Mouse (Mus musculus) neutrophil, adult 5-6 weeks (primary cell): ENCODE measurements around the gene Vmn1r40. TPM values are rescaled to one million over a fixed set of nuclear protein-coding genes. Genes with fewer than 3 reads are reported as not detected.

Experiments
- ATAC-seq: fragments of 151-379, 151-347 bp; 2 replicates; pipeline ENCODE4 v1.8.0; 2017; ENCODE audit warnings: mild to moderate bottlenecking, moderate TSS enrichment; ENCODE audit not compliant: insufficient number of reproducible peaks, poor library complexity, low FRiP score, severe bottlenecking; ENCODE audit errors: extremely low read depth
- total RNA-seq: library from RNA; stranded (forward); fragments of 200-1000 nt; gene quantifications from 2 replicates; pipeline ENCODE4 v1.2.3, GENCODE M21; 2017

The Vmn1r40 gene
- total RNA-seq = not detected in 2 replicates

GRCm38 (mm10) chr6:89707240-89707639 is at the start of gene Vmn1r40:
Gene Vmn1r40 (plus strand): TSS chr6:89707540.
- ATAC-seq = no peak

- no peak for ATAC-seq
These were observed 49.0 kb upstream of the Vmn1r40 start for GRCm38 (mm10) chr6:89658342-89658741.

- no peak for ATAC-seq
These were observed 48.4 kb upstream of the Vmn1r40 start for GRCm38 (mm10) chr6:89658931-89659330.

GRCm38 (mm10) chr6:89659692-89660423 is 47.5 kb upstream of the Vmn1r40 start:
- ATAC-seq = no peak

- ATAC-seq = no peak
These were observed 46.9 kb upstream of the Vmn1r40 start for GRCm38 (mm10) chr6:89660490-89660889.

- no peak for ATAC-seq
These were observed 44.8 kb upstream of the Vmn1r40 start for GRCm38 (mm10) chr6:89662521-89662920.

- no peak for ATAC-seq
These were observed 42.2 kb upstream of the Vmn1r40 start for GRCm38 (mm10) chr6:89665155-89665554.

- no peak for ATAC-seq
These were observed 41.7 kb upstream of the Vmn1r40 start for GRCm38 (mm10) chr6:89665667-89666066.

- no peak for ATAC-seq
These were observed 40.4 kb upstream of the Vmn1r40 start for GRCm38 (mm10) chr6:89666976-89667375.

- no peak for ATAC-seq
These were observed 37.8 kb upstream of the Vmn1r40 start for GRCm38 (mm10) chr6:89669556-89669955.

- no peak for ATAC-seq
These were observed 35.9 kb upstream of the Vmn1r40 start for GRCm38 (mm10) chr6:89671431-89671830.

- ATAC-seq = no peak
These were observed 34.7 kb upstream of the Vmn1r40 start for GRCm38 (mm10) chr6:89672641-89673040.

GRCm38 (mm10) chr6:89673135-89673780 is 34.1 kb upstream of the Vmn1r40 start:
- 0 out of 2 replicates have a peak, but pooled peaks have one; percentile 17 for ATAC-seq

- no peak for ATAC-seq
These were observed 28.8 kb upstream of the Vmn1r40 start for GRCm38 (mm10) chr6:89678522-89678921.

GRCm38 (mm10) chr6:89679291-89679835 is 28.0 kb upstream of the Vmn1r40 start:
- peak; percentile 63 for ATAC-seq

GRCm38 (mm10) chr6:89680155-89680554 is 27.2 kb upstream of the Vmn1r40 start:
- peak; percentile 46; the same call in 1 of the 2 replicates for ATAC-seq

- no peak for ATAC-seq
These were observed 23.1 kb upstream of the Vmn1r40 start for GRCm38 (mm10) chr6:89684231-89684630.

GRCm38 (mm10) chr6:89687100-89687499 is 20.2 kb upstream of the Vmn1r40 start:
- ATAC-seq = no peak

GRCm38 (mm10) chr6:89706624-89707023 is 716 bp upstream of the Vmn1r40 start:
- ATAC-seq = no peak

GRCm38 (mm10) chr6:89718051-89718450 is 10.7 kb downstream of the Vmn1r40 start:
- ATAC-seq = no peak
